Mouse (Mus musculus) telencephalon, adult 2 months (tissue): ENCODE measurements at regions not wholly inside any gene's neighbourhood (a gene's known extent, or its start where the extent isn't known, plus 50 kb on each side); places are given as distances from the start of the nearest gene placed in this dataset.

Source experiments
- DNase-seq: peaks from one replicate; pipeline ENCODE4 v3.0.0-alpha.2; 2011; ENCODE audit warnings: low read depth, low spot score

- DNase-seq: no peak
Observed at GRCm38 (mm10) chr10:91583204-91583603, 402.1 kb upstream of the Tmpo start.

GRCm38 (mm10) chr10:91580959-91581358 is 399.8 kb upstream of the Tmpo start:
- DNase-seq: no peak

- DNase-seq: peak; percentile 15
Observed at GRCm38 (mm10) chr10:91575323-91576064, 394.4 kb upstream of the Tmpo start.

- DNase-seq: no peak
Observed at GRCm38 (mm10) chr10:91572796-91573195, 391.7 kb upstream of the Tmpo start.

GRCm38 (mm10) chr10:91569046-91569445 is 387.9 kb upstream of the Tmpo start:
- DNase-seq: no peak

GRCm38 (mm10) chr10:91566116-91566774 is 385.1 kb upstream of the Tmpo start:
- DNase-seq: no peak

- no peak for DNase-seq
Observed at GRCm38 (mm10) chr10:91559307-91559706, 378.2 kb upstream of the Tmpo start.

- no peak for DNase-seq
Observed at GRCm38 (mm10) chr10:91548071-91548470, 367.0 kb upstream of the Tmpo start.

- peak; percentile 70 for DNase-seq
Observed at GRCm38 (mm10) chr10:91546140-91546539, 365.0 kb upstream of the Tmpo start.

- no peak for DNase-seq
Observed at GRCm38 (mm10) chr10:91545421-91545820, 364.3 kb upstream of the Tmpo start.

- DNase-seq: no peak
Observed at GRCm38 (mm10) chr10:91543167-91543918, 362.2 kb upstream of the Tmpo start.

- DNase-seq: no peak
Observed at GRCm38 (mm10) chr10:91542201-91542604, 361.1 kb upstream of the Tmpo start.

- no peak for DNase-seq
Observed at GRCm38 (mm10) chr10:91537241-91537640, 356.1 kb upstream of the Tmpo start.

GRCm38 (mm10) chr10:91535392-91535791 is 354.3 kb upstream of the Tmpo start:
- no peak for DNase-seq

GRCm38 (mm10) chr10:91528305-91528704 is 347.2 kb upstream of the Tmpo start:
- no peak for DNase-seq

GRCm38 (mm10) chr10:91521168-91521567 is 340.1 kb upstream of the Tmpo start:
- DNase-seq: no peak

- DNase-seq: no peak
Observed at GRCm38 (mm10) chr10:91515021-91515371, 333.9 kb upstream of the Tmpo start.

- DNase-seq: no peak
Observed at GRCm38 (mm10) chr10:91514163-91515020, 333.3 kb upstream of the Tmpo start.

GRCm38 (mm10) chr10:91507038-91507437 is 325.9 kb upstream of the Tmpo start:
- no peak for DNase-seq

- DNase-seq: no peak
Observed at GRCm38 (mm10) chr10:91504891-91505290, 323.8 kb upstream of the Tmpo start.

- no peak for DNase-seq
Observed at GRCm38 (mm10) chr10:91498543-91498942, 317.4 kb upstream of the Tmpo start.

GRCm38 (mm10) chr10:91464691-91465090 is 283.6 kb upstream of the Tmpo start:
- DNase-seq: no peak
